Mouse (Mus musculus) 3T3-L1 (cell line): ENCODE measurements around the gene Coq4.

Source experiments
- DNase-seq: peaks from one replicate; pipeline ENCODE4 v3.0.0-alpha.2; 2015; ENCODE audit warnings: low read depth, low spot score

Coq4 gene

DNA sequence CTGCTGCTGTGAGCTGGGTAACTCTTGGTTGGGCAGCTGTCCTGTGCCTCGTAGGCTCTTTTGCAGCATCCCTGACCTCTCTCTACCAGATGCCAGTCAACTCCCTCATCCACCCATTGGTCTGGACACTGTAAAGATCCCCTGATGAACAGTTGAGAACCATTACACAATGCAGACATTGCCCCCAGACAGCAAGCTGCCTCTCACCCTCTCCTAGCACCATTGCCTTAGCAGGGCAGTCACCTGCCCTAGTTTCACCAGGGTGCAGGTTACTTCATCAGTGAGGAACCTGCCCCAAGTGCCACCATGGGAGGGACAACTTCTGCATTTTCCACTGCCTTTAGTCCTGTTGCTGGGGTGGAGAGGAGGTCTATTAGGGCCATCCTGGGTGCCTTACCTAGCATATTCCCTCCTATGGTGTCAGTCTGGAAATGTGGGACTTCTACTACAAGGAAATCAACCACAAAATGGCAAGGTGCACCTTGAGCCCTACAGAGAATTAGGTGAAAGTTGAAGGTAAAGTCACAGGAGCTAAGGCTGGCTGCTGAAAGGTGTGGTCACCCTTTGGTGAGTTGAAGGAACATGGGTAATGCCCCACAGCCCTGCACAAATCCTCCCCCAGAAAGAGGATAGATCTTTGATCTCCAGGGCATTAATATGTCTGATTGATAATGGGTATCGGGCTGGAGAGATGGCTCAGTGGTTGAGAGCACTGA is 5.6 kb downstream of the Coq4 start:
- no peak for DNase-seq

- DNase-seq: peak; percentile 89
These were observed 15.0 kb downstream of the Coq4 start, which contains the start of gene Slc27a4 for GRCm38 (mm10) chr2:29802075-29802826. TSS of gene Slc27a4 (plus strand) at chr2:29802634.

- no peak for DNase-seq
These were observed 15.5 kb downstream of the Coq4 start for GRCm38 (mm10) chr2:29802827-29803201.

- DNase-seq: peak; percentile 72
These were observed 16.1 kb downstream of the Coq4 start for GRCm38 (mm10) chr2:29803400-29803831.

GRCm38 (mm10) chr2:29815678-29816371 is 28.5 kb downstream of the Coq4 start:
- DNase-seq: no peak

DNA sequence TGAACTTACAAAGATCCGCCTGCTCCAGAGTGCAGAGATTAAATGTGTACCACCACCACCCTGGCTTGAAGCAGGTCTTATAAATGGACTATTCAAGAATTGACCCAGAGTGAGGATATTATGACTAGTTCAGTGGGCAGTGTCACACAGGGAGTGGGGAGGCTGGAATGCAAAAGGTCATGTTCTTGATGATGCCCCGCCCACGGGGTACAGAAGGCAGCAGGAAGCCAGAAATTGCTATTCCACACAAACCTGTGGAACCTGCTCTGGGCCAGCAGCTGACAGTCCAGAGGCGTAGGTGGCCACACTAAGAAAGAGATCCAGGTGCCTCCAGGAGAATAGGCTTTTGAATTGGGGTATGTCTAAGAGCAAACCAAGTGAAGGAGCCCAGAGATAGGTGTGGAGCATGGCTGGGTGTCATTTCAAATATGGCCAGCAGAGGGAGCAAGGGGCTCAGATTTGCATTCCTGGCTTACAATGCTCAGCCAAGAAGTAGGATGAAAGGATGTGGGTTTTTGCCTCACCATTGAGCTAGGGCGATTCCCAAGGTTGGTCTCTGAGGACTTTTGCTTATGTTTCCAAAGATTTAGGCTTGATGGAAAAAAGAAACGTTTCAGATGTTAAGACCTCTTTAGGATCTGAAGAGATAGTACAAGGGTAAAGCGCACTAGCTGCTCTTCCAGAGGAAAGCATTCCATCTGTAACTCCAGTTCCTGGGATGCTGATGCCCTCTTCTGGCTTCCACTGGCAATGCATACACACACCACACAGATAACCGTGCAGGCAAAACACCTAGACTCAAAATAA is 30.3 kb downstream of the Coq4 start:
- DNase-seq: peak; percentile 94

DNA sequence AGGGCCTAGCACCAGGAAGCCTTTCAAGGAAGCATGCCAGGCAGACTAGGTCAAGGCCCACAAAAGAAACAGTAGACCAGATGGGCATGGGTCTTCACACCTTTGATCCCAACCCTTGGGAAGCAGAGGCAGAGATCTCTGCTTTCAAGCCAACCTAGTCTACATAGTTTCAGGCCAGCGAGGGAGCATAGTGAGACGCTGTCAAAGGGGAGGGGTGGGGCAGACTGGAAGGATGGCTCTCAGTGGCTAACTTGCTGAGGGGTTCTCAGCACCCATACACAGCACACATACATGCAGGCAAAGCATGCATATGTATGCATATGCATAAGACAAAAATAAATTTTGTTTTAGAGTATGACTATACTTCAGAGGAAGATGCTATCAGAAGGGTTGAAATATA is 32.1 kb downstream of the Coq4 start:
- no peak for DNase-seq

DNA sequence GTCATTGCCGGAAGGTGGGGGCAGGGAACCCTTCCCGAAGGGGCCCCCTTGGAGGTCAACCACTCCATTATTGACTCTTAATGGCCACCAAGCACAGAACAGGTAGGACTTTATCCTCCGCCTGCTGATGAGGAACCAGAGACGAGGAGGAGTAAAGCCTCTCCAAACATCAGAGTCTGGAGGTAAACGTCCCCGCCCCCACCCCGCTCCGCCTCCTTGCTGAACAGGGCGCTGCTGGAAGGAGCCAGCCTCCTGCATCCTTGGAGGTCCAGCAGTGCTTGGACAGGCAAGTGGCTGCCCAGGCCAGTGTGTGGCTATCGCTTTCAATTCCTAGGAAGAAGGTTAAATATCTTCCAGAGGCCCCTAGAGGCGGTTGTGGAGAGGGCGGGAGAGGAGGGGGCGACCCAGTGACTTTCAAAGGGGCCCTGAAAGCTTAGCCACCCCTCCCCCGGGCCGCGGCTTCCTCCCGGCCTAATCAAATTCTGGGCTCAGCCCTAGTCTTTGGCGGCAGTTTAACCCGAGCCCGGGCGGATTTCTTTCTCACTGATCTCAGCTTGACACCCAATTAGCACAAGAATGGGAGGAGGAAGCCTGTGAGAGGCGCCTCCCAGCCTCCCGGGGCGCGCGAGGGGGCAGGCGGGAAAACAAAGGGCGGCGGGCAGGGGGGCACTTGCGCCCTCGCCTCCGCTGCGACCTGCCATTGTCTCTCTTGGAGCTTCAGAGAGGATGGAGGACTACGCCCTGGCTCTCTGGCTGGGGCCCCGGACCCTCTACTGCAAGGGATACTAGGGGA is 32.9 kb downstream of the Coq4 start, which contains the start of gene Urm1:
Gene Urm1, plus strand, starts transcription at position 51 of the 793 bp plus-strand sequence.
- DNase-seq: peak; percentile 68

DNA sequence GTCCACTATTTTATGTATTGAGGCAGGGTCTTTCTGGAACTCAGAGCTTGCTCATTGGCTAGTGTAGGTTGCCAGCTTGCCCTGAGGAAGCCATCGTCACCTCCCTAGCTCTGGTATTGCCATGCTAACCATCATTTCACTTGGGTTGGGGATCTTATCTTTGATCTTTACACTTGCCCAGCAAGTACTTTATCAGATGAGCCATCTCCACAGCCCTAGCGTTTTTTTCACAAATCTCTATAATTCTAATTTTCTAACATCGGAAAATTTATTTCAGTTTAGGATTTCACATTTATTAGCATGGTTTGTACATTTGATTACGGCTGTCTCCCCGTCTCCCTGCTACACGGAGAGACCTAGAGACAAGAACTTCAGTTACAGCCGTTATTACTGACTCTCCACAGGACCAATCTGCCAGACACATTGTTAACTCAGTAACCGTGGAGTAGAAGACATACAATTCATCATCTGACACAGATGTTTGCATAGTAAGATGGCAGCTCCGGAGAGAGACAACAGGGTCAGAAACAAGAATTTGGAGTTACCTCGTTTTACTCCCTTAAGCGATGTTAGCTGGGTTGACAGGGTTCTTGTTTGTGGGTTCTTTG is 39.1 kb downstream of the Coq4 start:
- peak; percentile 17 for DNase-seq

DNA sequence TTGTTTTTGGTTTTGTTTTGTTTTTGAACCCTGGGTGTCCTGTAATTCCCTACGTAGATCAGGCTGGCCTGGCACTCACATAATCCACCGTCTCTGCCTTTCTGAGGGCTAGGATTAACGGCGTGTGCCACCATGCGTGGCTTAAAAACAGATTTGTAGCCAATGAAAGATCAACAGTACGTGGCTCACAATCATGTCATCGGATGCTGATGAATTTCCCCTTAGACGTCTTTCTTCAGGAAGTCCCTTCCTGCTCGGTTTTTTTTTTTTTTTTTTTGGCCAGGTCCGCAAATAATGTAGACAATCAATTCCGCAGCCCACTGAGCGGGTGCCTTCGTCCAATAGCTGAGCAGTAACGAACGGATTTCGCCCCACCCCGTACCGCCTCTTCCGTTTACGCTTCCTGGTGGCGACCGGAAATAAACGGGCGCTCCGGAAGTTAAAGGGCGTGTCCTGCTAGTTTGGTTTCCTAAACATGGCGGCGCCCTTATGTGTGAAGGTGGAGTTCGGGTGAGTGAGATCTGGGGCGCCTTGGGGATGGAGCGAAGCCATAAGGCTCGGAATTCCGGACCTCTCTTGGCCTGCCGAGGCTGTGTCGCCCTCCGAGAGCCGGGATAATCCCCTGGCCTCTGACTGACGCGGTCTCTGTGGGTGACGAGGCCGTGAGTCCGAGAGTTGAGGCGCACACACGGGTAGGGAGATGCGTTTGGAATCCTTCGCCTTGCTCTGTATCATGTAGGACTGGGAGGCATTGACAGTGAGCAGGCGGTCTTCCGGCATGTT is 39.8 kb downstream of the Coq4 start:
- peak; percentile 99 for DNase-seq

DNA sequence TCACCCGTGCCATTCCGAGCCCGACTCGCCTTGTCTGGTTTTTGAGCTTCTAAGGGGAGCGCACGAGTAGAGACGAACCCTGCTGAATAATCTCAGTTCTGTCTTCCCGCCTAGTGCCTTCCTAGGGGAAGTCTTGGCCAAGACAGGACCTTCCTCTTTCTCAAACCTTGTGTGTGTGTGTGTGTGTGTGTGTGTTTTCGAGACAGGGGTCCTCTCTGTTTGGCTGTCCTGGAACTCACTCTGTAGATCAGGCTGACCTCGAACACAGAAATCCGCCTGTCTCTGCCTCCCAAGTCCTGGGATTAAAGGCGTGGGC is 40.4 kb downstream of the Coq4 start:
- DNase-seq: no peak

GRCm38 (mm10) chr2:29831106-29831505 is 43.8 kb downstream of the Coq4 start:
- no peak for DNase-seq

DNA sequence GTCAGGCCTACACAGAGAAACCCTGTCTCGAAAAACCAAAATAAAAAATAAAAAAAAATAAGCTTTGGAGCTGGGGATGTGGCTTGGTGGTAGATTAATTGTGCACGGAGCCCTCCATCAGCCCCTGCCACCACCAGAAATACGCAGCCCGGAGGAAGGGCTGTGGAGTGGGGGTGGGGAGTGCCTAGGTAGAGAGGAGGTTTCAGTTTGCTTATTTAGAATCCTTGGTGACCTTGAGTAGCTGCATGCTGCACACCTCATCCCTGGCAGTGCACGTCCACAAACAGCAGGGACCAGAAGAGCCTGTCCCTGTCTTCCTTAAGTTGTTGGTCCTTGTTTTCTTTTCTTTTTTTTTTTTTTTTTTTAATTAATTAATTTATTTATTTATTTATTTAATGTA is 46.5 kb downstream of the Coq4 start:
- no peak for DNase-seq

- DNase-seq: no peak
These were observed 48.2 kb downstream of the Coq4 start for GRCm38 (mm10) chr2:29835391-29835899.

DNA sequence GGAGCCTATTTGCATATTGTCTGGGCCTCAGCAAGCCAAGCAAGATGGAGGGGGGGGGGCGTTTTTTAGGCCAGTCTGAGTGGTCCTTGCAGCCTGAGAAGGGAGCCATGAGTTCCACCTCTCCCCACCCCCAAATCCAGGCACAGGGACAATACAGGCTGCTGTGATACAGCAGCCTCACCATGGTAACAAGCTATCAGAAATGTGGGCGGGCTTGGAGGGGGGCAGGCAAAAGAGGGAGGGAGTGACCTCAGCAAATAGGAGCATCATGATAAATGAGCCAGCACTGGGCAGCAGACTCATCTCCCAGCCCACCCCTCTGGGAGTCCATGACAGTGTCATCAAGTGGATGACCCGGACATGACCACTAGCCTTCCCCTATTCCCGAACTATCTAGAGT is 52.2 kb downstream of the Coq4 start:
- DNase-seq: no peak

GRCm38 (mm10) chr2:29843231-29844105 is 56.2 kb downstream of the Coq4 start:
- DNase-seq: no peak

DNA sequence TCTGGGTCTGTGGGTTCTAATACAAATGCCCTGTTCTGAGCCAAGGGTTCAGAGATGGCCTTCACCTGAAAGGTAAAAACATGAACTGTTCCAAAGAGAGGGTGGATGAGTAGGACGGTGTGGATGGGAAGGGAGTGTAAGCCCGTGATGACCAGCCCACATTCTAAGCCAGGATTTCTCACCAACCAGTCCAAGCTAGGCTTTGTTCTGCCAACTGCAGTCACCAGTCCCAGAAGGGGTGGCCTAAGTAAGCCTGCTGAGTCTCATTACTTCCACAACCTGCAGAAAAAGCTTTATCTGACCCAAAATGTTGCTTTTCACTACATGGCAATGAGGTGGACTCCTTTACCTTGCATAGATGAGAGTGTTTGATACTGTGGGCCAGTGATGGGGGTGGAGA is 56.8 kb downstream of the Coq4 start:
- DNase-seq: no peak

GRCm38 (mm10) chr2:29844661-29845060 is 57.4 kb downstream of the Coq4 start:
- DNase-seq: no peak
